Mouse (Mus musculus): ENCODE results near the gene Sct.

DNA sequence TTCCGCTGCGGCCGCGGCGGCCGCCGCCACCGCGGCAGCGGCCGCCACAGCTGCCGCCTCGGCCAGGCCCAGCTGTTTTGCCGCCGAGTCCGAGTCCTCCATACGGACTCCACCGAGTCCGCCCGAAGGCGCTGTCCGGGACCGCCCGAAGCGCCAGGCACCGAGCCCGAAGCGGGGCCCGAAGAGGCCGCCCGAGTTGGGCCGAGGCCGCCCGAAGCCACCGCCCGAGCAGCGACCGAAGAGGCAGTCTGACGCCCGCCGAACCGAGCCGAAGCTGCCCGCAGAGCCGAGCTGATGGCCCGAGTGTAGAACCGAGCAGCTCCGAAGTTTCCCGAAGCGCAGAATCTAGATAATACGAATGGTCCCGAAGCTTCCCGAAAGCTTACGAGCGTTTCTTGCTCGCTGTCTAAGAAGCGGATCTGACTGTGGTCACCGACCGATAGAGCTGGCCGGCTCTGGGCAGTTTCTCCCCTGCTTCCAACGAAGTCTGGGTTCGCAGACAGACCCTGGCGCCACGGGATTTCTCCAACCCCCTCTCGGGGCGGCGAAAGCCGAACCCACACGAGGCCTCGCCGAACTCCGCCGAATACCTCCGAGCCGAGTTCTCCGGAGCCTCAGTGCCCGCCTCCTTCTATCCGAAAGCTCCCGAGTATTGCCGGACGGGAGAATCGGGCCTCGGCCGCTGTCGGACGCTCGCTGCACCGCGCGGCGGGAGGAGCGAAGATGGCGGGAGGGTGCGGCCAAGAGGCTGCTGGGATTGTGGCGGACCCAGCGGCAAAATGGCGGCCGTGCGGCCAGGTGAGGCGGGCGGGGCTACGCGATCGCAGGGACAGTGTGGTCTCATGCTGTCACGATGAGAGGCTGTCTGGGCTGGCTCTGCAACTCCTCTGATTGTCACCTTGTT, 48.8 kb upstream of the Sct start, which contains the start of the genes Deaf1 and Tmem80:
- TF ChIP-seq CTCF (IDR thresholded peaks at IDR 0.05; ENCODE audit: control insufficient read depth, insufficient read depth, insufficient read length) (no peak), CEBPB (IDR thresholded peaks at IDR 0.05; ENCODE audit: low read depth) (no peak), MAX (IDR thresholded peaks at IDR 0.05) (peak; percentile 66), MYOG (IDR thresholded peaks at IDR 0.05; ENCODE audit: control insufficient read depth, extremely low read depth, insufficient read length) (no peak), FOSL1 (IDR thresholded peaks at IDR 0.05; ENCODE audit: insufficient read depth, low read length, poor library complexity, severe bottlenecking) (no peak), MYOD1 (IDR thresholded peaks at IDR 0.05; ENCODE audit: control insufficient read depth, insufficient read length, low read depth) (no peak)
